Mouse (Mus musculus) testis, adult 2 months (tissue): ENCODE data around the gene Lrp10.

Source experiments
- CTCF ChIP-seq: fragments of 200-500 bp; IDR thresholded peaks from 2 replicates; pipeline ENCODE4 v1.5.1; 2012; ENCODE audit warnings: low read depth, mild to moderate bottlenecking, inconsistent platforms, low read length, moderate library complexity; ENCODE audit not compliant: control insufficient read depth, insufficient read depth, insufficient replicate concordance
- POLR2A ChIP-seq: fragments of 200-500 bp; IDR thresholded peaks from 2 replicates; pipeline ENCODE4 v1.6.1; 2012; ENCODE audit warnings: low read depth, mild to moderate bottlenecking, inconsistent platforms, low read length, moderate library complexity; ENCODE audit not compliant: control insufficient read depth

DNA sequence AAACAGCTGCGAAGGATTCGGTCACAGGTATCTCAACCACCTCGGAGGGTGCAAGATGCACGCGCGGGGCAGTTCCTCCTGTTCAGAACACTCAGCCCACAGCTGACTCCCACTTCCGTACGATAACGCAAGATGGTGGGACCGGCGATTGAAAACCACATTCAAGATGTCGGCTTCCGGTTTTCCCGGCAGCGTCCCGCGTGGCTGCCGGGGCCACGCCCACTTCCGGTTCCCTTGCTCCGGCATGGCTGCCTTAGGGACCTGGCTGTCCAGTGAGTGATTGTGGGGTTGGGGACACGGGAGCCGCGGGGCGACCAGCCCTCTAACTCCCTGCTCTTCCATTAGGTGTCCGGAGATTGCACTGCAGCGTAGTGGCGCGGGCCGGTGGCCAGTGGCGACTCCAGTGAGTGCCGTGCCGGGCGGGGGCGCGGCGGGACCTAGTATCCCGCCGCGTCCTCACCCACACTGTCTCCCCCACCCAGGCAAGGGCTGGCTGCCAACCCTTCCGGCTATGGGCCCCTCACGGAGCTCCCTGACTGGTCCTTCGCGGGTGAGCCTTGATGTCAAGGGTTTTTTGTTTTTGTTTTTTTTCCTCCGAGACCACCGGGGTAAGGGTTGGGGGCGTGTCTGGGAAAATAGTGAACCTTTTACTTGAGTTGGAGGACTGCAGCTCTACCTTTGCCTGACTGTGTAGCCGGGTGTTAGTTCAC is 37.1 kb upstream of the Lrp10 start, which contains the start of gene Mrpl52:
- TF ChIP-seq CTCF (no peak), POLR2A (peak; percentile 92)
